Mouse (Mus musculus) hindbrain, embryonic 12.5 days (tissue): Measurements from ENCODE around the gene Mslnl. TPM values are rescaled to one million over a fixed set of nuclear protein-coding genes. Genes with fewer than 3 reads are reported as not detected.
A peak's percentile ranks its signal among the peaks of the same experiment; 100 is the strongest.
"Not testable (repeated sequence)": the region's sequence is repeated elsewhere in the genome, so short reads cannot be mapped to it uniquely, and the experiment has no call there.

Source experiments
- ATAC-seq: fragments of 200-750 bp; cut with Nextera tagmentation; 2 replicates; pipeline ENCODE4 v1.8.0; 2017; ENCODE audit warnings: moderate TSS enrichment; ENCODE audit not compliant: low FRiP score
- H3K27ac ChIP-seq: fragments of 300-500 bp; sonication (generic); 2 replicates; pipeline ENCODE4 v1.5.1; 2016; ENCODE audit warnings: mild to moderate bottlenecking
- H3K27me3 ChIP-seq: fragments of 300-500 bp; sonication (generic); 2 replicates; pipeline ENCODE4 v1.6.1; 2016; ENCODE audit warnings: mild to moderate bottlenecking
- H3K36me3 ChIP-seq: fragments of 300-500 bp; sonication (generic); 2 replicates; pipeline ENCODE4 v1.6.1; 2016; ENCODE audit warnings: mild to moderate bottlenecking
- H3K4me1 ChIP-seq: fragments of 300-500 bp; sonication (generic); 2 replicates; pipeline ENCODE4 v1.6.1; 2016
- H3K4me2 ChIP-seq: fragments of 300-500 bp; sonication (generic); replicated peaks from 2 replicates; pipeline ENCODE4 v1.6.1; 2016; ENCODE audit warnings: mild to moderate bottlenecking
- H3K4me3 ChIP-seq: fragments of 300-500 bp; sonication (generic); 2 replicates; pipeline ENCODE4 v1.5.1; 2016; ENCODE audit warnings: mild to moderate bottlenecking
- H3K9ac ChIP-seq: fragments of 300-500 bp; sonication (generic); 2 replicates; pipeline ENCODE4 v1.6.1; 2016; ENCODE audit warnings: mild to moderate bottlenecking, moderate library complexity
- H3K9me3 ChIP-seq: fragments of 300-500 bp; sonication (generic); replicated peaks from 2 replicates; pipeline ENCODE4 v1.6.1; 2016; ENCODE audit warnings: mild to moderate bottlenecking
- WGBS: fragments of 180-500 bp; shearing (Covaris S2); methylation state at CpG from one replicate; pipeline ENCODE4 v1.1.7; 2016; 5-methylcytosine and 5-hydroxymethylcytosine counted together
- polyA plus RNA-seq: library from polyadenylated mRNA; unstranded; fragments of >200 nt; fragmentation: Nextera tagmentation; extraction: Ambion mirVana; gene quantifications from 2 replicates; pipeline ENCODE4 v1.2.1, GENCODE M21; 2016

Mslnl gene
- polyA plus RNA-seq, 1 experiment from 2014 or later, result not detected

GRCm38 (mm10) chr17:25721476-25721875 is 14.4 kb upstream of the Mslnl start:
- no peak overlapping the region for H3K27ac ChIP-seq
- no peak for ATAC-seq
- H3K9ac ChIP-seq, result no peak overlapping the region
- H3K9me3 ChIP-seq, result no peaks in the 10 kb centered on the region
- no peak overlapping the region for H3K4me2 ChIP-seq
- peaks cover 32% of the 10 kb centered on the region for H3K36me3 ChIP-seq
- H3K27me3 ChIP-seq, result peaks cover 24% of the 10 kb centered on the region
- no peak overlapping the region for H3K4me3 ChIP-seq
- 94% methylated on average over 5 of the region's 5 CpGs for WGBS
- peaks cover 24% of the 10 kb centered on the region for H3K4me1 ChIP-seq

- H3K27me3 ChIP-seq, result peaks cover 4% of the 10 kb centered on the region
- H3K9me3 ChIP-seq, result no peaks in the 10 kb centered on the region
- no peak for ATAC-seq
- no peak overlapping the region for H3K4me2 ChIP-seq
- H3K36me3 ChIP-seq, result peaks cover 32% of the 10 kb centered on the region
- 96% methylated on average over 19 of the region's 19 CpGs for WGBS
- no peak overlapping the region for H3K27ac ChIP-seq
- peaks cover 24% of the 10 kb centered on the region for H3K4me1 ChIP-seq
- no peak overlapping the region for H3K4me3 ChIP-seq
- H3K9ac ChIP-seq, result no peak overlapping the region
These were observed 12.4 kb upstream of the Mslnl start for GRCm38 (mm10) chr17:25723470-25723869.

GRCm38 (mm10) chr17:25723919-25724318 is 11.9 kb upstream of the Mslnl start:
- H3K4me3 ChIP-seq, result no peak overlapping the region
- H3K9ac ChIP-seq, result no peak overlapping the region
- 77% methylated on average over 7 of the region's 7 CpGs for WGBS
- no peak overlapping the region for H3K27ac ChIP-seq
- H3K27me3 ChIP-seq, result no peaks in the 10 kb centered on the region
- no peaks in the 10 kb centered on the region for H3K9me3 ChIP-seq
- ATAC-seq, result no peak
- peaks cover 31% of the 10 kb centered on the region for H3K36me3 ChIP-seq
- no peak overlapping the region for H3K4me2 ChIP-seq
- H3K4me1 ChIP-seq, result peaks cover 28% of the 10 kb centered on the region

- no peak overlapping the region for H3K27ac ChIP-seq
- H3K4me1 ChIP-seq, result peaks cover 30% of the 10 kb centered on the region
- 85% methylated on average over 6 of the region's 6 CpGs for WGBS
These were observed 10.6 kb upstream of the Mslnl start for GRCm38 (mm10) chr17:25725264-25725663.

DNA sequence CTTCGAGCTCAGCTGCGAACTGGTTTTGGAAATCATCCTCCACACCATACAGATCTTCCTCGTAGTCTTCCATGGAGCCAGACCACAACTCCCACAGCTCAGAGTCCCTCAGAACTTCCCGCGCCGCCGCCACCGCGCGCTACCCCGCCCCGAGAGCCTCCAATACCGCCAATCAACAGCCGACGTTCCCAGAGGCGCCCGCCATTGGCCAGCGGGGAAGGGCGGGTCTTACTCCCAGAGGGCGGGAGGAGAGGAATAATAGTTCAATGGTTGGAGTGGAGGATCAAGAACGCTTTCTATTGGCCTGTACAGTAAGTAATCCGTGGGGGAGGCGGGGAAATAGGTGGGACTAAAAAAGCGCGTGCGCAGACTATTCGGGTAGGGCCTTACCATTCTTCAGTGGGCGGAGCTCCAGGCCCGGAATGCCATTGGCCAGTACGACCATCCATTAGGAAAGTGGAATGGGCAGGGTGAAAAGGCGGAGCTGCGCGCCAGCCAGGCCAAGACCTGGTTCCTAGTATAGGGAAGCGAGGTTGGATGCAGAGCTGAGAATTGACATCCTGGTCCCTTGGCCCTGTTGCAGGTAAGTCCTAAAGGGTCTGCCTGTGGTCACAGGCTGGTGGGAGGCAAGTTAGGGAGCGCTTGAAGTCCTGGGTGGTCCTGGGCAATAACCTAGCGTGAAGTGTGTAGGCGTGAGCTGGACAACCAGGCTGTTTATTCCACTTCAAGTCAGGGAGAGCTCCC is 8.4 kb upstream of the Mslnl start, which contains the start of the genes Chtf18 and Rpusd1:
Gene Chtf18, minus strand, starts transcription at position 155 of the 744 bp plus-strand sequence.
Gene Rpusd1, plus strand, starts transcription at position 406 of the 744 bp plus-strand sequence.
- H3K4me3 ChIP-seq, result peak within 1 kb of the TSS; percentile 62
- H3K4me2 ChIP-seq, result peak within 1 kb of the TSS; percentile 97
- under 1% methylated on average over 37 of the region's 37 CpGs for WGBS
- H3K4me1 ChIP-seq, result peaks cover 30% of the 10 kb centered on the region
- no peaks in the 10 kb centered on the region for H3K27me3 ChIP-seq
- no peak within 1 kb of the TSS; the same call in 1 of the 2 replicates for H3K27ac ChIP-seq
- H3K36me3 ChIP-seq, result peaks cover 3% of the 10 kb centered on the region; the same call in 1 of the 2 replicates
- peak within 1 kb of the TSS; percentile 87 for H3K9ac ChIP-seq
- ATAC-seq, result peak; percentile 98
- no peaks in the 10 kb centered on the region for H3K9me3 ChIP-seq

More at GRCm38 (mm10) chr17:25725264-25725663, 10.6 kb upstream of the Mslnl start:
- no peaks in the 10 kb centered on the region for H3K9me3 ChIP-seq
- H3K9ac ChIP-seq, result no peak overlapping the region
- H3K36me3 ChIP-seq, result peaks cover 21% of the 10 kb centered on the region
- no peaks in the 10 kb centered on the region for H3K27me3 ChIP-seq
- no peak for ATAC-seq
- H3K4me3 ChIP-seq, result no peak overlapping the region
- no peak overlapping the region for H3K4me2 ChIP-seq

GRCm38 (mm10) chr17:25728009-25728270 is 7.9 kb upstream of the Mslnl start:
- H3K4me1 ChIP-seq, result peaks cover 30% of the 10 kb centered on the region
- H3K27ac ChIP-seq, result no peak overlapping the region; the same call in 1 of the 2 replicates

DNA sequence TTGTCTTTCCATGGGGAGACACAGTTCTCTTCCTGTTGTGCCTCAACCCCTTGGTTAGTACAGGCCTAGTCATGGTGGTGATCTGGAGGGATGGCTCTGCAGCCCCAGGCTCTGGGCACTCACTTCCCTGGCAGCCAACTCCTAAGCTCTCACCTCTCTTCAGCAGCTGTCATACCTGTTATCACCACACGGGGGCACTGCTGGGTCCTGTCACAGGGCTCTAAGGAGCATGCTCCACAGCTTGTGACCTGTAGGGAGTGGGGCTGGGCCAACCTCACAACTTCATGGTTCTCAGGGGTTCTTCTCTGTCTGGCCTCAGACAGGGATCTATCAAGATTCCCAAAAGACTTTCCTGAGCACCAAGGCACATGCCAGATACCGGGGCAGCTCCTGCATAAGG is 3.8 kb upstream of the Mslnl start:
- H3K27ac ChIP-seq, result no peak overlapping the region
- no peaks in the 10 kb centered on the region for H3K27me3 ChIP-seq
- 0 out of 2 replicates have a peak, but pooled peaks cover 3% of the 10 kb centered on the region for H3K36me3 ChIP-seq
- no peak overlapping the region for H3K4me2 ChIP-seq
- H3K9ac ChIP-seq, result no peak overlapping the region
- ATAC-seq, result no peak
- peaks cover 13% of the 10 kb centered on the region for H3K4me1 ChIP-seq
- no peaks in the 10 kb centered on the region for H3K9me3 ChIP-seq
- H3K4me3 ChIP-seq, result no peak overlapping the region
- WGBS, result 9% methylated on average over 2 of the region's 2 CpGs

More at GRCm38 (mm10) chr17:25728009-25728270, 7.9 kb upstream of the Mslnl start:
- Histone ChIP-seq H3K4me3 (peak overlapping the region; percentile 62), H3K36me3 (0 out of 2 replicates have a peak, but pooled peaks cover 3% of the 10 kb centered on the region), H3K9ac (peak overlapping the region; percentile 87), H3K27me3 (no peaks in the 10 kb centered on the region), H3K4me2 (peak overlapping the region; percentile 97), H3K9me3 (no peaks in the 10 kb centered on the region)
- WGBS, result 23% methylated on average over 4 of the region's 4 CpGs
- no peak; the same call in 1 of the 2 replicates for ATAC-seq

GRCm38 (mm10) chr17:25735246-25735645 is 596 bp upstream of the Mslnl start:
- no peak for ATAC-seq
- 80% methylated on average over 5 of the region's 5 CpGs for WGBS
- H3K4me3 ChIP-seq, result no peak overlapping the region

GRCm38 (mm10) chr17:25738861-25739260 is 3.0 kb downstream of the Mslnl start:
- H3K27ac ChIP-seq, result no peak overlapping the region

More at GRCm38 (mm10) chr17:25735246-25735645, 596 bp upstream of the Mslnl start:
- 0 out of 2 replicates have a peak, but pooled peaks cover 2% of the 10 kb centered on the region for H3K36me3 ChIP-seq
- H3K4me1 ChIP-seq, result no peaks in the 10 kb centered on the region
- no peak overlapping the region for H3K4me2 ChIP-seq
- no peaks in the 10 kb centered on the region for H3K9me3 ChIP-seq
- no peak overlapping the region for H3K27ac ChIP-seq
- no peak overlapping the region for H3K9ac ChIP-seq
- H3K27me3 ChIP-seq, result no peaks in the 10 kb centered on the region

DNA sequence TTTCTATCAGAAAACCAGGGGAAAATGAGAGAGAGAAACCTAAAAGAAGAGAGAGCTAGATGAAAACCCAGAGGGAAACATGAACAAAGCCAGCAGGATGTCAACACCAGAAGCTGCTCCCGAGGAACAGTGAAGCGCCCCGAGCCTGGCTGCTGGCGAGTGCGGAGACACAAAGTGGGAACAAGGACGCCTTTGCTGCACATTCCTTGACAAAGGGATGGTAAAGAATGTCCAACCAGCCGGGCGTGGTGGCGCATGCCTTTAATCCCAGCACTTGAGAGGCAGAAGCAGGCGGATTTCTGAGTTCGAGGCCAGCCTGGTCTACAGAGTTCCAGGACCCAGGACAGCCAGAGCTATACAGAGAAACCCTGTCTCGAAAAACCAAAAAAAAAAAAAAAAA is 5.6 kb downstream of the Mslnl start:
- WGBS, result 71% methylated on average over 12 of the region's 12 CpGs
- not testable (repeated sequence) for H3K27me3 ChIP-seq, H3K4me2 ChIP-seq, H3K27ac ChIP-seq, H3K36me3 ChIP-seq, H3K9ac ChIP-seq, H3K4me3 ChIP-seq, H3K4me1 ChIP-seq, H3K9me3 ChIP-seq, ATAC-seq

More at GRCm38 (mm10) chr17:25738861-25739260, 3.0 kb downstream of the Mslnl start:
- Histone ChIP-seq H3K4me3 (no peak overlapping the region), H3K27me3 (no peaks in the 10 kb centered on the region; the same call in 1 of the 2 replicates), H3K9me3 (no peaks in the 10 kb centered on the region), H3K4me1 (no peaks in the 10 kb centered on the region), H3K36me3 (no peaks in the 10 kb centered on the region), H3K9ac (no peak overlapping the region), H3K4me2 (no peak overlapping the region)
- no peak for ATAC-seq
- WGBS, result 85% methylated on average over 7 of the region's 7 CpGs

DNA sequence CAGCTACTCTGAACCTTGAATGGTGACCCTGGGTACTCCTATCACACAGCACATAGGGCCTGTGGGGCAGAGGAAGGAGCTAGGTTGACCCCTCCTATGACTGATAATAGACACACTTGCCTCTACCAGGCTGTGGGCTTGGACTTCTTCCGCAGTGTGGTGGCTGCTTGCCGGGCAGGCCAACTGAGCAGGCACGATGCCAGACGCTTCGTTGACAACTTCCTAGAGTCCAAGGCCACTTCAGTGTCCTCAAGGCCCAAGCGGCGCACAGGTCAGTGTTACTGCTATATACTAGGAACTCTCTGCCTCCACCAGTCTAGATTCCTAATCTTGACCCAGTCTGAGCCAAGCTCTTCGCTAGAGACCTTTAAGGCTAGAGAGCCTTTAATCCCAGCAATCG is 8.0 kb downstream of the Mslnl start:
- no peak for ATAC-seq
- Histone ChIP-seq H3K4me2 (no peak overlapping the region), H3K9ac (no peak overlapping the region), H3K36me3 (no peaks in the 10 kb centered on the region), H3K4me3 (no peak overlapping the region), H3K9me3 (no peaks in the 10 kb centered on the region), H3K27me3 (peaks cover 3% of the 10 kb centered on the region; the same call in 1 of the 2 replicates), H3K4me1 (no peaks in the 10 kb centered on the region), H3K27ac (no peak overlapping the region)
- 89% methylated on average over 9 of the region's 9 CpGs for WGBS

GRCm38 (mm10) chr17:25744311-25744710 is 8.5 kb downstream of the Mslnl start:
- Histone ChIP-seq H3K9me3 (no peaks in the 10 kb centered on the region), H3K9ac (no peak overlapping the region), H3K27me3 (peaks cover 3% of the 10 kb centered on the region; the same call in 1 of the 2 replicates), H3K36me3 (no peaks in the 10 kb centered on the region), H3K27ac (no peak overlapping the region), H3K4me3 (no peak overlapping the region), H3K4me2 (no peak overlapping the region), H3K4me1 (no peaks in the 10 kb centered on the region)
- no peak for ATAC-seq
- 79% methylated on average over 10 of the region's 10 CpGs for WGBS

DNA sequence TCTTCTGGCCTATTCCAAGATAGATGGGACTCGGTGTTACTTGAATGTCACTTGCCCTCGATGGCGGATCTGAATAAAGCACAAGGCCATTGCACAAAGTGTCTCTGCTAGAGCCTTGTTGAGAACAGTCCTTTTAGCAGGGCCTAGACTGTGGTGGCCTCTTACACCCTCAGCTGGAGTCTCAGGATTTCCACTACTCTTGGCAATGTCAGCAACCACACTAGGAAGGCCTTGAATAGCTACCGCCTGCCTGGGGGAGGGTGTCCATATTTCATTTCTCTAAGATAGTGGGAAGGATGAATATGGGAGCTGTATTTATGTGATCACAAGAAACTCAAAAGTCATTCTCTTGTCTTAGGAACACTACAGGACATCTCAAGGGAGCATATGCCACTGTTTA is 12.4 kb downstream of the Mslnl start:
- WGBS, result 90% methylated on average over 4 of the region's 4 CpGs
- H3K9me3 ChIP-seq, result no peaks in the 10 kb centered on the region
- peaks cover 6% of the 10 kb centered on the region; the same call in 1 of the 2 replicates for H3K4me1 ChIP-seq
- H3K4me3 ChIP-seq, result no peak overlapping the region
- no peak overlapping the region for H3K9ac ChIP-seq
- no peak overlapping the region for H3K27ac ChIP-seq
- peaks cover 3% of the 10 kb centered on the region; the same call in 1 of the 2 replicates for H3K27me3 ChIP-seq
- H3K4me2 ChIP-seq, result no peak overlapping the region
- H3K36me3 ChIP-seq, result no peaks in the 10 kb centered on the region
- ATAC-seq, result no peak
